Mouse (Mus musculus): ENCODE measurements around the gene Tecpr2.
"Not testable (repeated sequence)": the region's sequence is repeated elsewhere in the genome, so short reads cannot be mapped to it uniquely, and the experiment has no call there.

GRCm38 (mm10) chr12:110858681-110859080 lies 30.4 kb upstream of the Tecpr2 start:
- peak; percentile 27 for TF ChIP-seq POLR2A (IDR thresholded peaks at IDR 0.05; ENCODE audit: insufficient read length, low read depth)
- not testable (repeated sequence) for TF ChIP-seq TCF12 (IDR thresholded peaks at IDR 0.05; ENCODE audit: insufficient read depth, poor library complexity, severe bottlenecking)
